Mouse (Mus musculus): ENCODE data around the gene Brd7.

DNA sequence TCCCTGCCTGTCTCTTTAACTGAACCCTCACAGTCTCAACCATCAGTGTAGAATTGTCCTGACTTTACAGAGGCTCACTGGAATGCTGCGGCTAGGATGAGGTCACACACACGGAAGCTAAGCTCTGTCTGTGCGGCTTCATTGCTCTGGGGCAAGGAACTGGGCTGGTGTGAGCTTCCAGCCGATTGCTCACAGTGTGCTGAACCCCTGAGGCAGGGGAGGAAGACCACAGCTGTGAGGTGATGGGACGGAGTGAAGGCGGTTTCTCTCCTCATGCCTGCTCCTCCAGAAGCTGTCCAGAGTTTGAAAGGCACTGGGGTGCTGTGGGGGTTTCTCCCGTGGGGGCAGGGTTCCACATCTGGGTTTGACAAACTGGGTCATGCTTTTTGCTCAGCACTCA is 77.3 kb downstream of the Brd7 start:
- TF ChIP-seq CTCF (IDR thresholded peaks at IDR 0.05; ENCODE audit: control insufficient read depth, insufficient read depth, low read length), result no peak
- TF ChIP-seq POLR2A (IDR thresholded peaks at IDR 0.05; ENCODE audit: borderline replicate concordance, control insufficient read depth, low read depth, low read length), result no peak
